Mouse (Mus musculus) cerebellum, adult 11-12 months (tissue): Measurements from ENCODE around the gene Cog6.

Source experiments
- DNase-seq: peaks from one replicate; pipeline ENCODE4 v3.0.0; 2022

Cog6 gene

DNA sequence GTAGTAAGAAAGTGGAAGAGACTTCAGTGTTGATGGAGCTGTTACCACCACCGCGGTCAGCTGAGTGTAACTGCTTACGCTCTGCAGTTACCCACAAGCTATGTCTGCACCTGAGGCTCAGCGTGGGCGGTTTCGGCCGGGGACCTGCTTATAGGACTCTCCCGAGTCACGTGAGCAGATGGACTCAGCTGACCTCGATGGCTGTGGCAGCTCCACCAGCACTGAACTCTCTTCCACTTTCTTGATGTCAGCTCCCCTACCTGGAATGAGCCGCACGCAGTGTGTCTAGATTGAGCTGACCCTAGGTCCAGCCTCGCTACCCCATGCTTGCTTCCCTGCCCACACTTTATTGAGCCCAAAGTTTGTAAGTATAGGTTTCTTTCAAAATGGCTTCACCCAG, 56.1 kb downstream of the Cog6 start:
- DNase-seq = no peak

DNA sequence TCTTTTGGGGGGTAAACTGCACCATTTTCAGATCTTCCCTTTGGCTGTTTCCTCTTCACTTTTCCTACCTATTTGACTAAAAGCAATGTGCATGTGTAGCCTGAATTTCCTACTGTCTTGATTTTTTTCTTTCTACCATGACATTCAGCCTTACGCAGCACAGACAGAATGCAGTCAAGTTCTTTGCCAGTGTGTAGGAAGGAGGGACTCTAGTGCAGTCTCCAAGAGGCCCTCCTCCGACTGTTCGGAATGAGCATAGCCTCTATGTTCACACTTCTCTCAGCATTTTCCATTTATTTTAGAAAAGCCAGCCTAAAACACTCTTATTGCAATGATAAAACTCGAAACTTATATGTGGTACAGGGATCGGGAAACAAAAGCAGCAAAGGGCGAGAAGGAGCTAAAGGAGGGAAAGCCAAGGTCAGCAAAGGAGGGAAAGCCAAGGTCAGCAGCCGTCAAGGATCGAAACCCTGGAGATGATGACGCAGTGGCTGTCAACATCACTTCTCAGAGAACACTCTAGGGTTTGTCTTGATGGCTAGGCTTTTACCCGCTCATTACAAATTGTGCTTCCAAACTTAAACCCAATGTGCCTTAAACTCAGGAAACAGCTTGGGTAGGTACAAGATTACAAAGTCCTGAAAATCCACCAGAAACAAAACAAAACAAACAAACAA, 58.5 kb downstream of the Cog6 start:
- DNase-seq = no peak

DNA sequence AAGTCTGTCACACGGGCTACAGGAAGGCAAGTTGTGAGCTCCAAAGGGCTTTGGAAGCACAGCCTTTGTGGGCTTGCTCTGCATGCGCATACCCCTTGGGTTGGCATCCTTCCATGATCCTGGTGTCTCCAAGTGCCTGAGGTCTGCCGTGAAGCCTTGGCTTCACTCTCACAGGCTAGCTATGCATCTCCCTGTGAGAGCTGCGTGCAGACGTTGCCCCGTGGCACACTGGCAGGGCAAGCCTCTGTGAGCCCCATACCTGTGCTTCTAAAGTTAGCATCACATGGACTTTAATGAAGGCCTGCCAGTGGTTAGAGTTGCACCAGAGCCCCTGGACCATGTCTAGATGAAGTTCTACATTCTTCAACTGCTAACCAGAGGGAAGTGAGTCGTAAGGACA, 59.2 kb downstream of the Cog6 start:
- no peak for DNase-seq

DNA sequence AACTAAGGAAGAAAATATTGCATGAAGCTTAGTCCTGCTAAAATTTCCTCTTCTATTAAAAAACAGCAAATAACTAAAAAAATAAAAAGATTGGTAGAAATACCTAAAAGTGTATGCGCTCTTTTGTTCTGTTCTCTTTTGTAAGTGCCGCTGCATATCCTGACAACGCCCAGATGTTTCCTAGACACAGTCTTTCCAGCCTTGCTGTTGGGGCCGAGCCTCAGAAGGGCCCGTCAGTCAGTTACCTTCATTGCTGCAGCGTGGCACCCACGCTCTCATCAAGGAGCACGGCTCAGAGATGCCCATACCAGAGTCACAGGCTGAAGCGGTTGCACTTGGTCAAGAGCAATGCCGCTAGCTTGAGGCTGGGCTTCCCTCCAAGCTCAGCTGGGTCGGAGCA, 60.8 kb downstream of the Cog6 start:
- no peak for DNase-seq

DNA sequence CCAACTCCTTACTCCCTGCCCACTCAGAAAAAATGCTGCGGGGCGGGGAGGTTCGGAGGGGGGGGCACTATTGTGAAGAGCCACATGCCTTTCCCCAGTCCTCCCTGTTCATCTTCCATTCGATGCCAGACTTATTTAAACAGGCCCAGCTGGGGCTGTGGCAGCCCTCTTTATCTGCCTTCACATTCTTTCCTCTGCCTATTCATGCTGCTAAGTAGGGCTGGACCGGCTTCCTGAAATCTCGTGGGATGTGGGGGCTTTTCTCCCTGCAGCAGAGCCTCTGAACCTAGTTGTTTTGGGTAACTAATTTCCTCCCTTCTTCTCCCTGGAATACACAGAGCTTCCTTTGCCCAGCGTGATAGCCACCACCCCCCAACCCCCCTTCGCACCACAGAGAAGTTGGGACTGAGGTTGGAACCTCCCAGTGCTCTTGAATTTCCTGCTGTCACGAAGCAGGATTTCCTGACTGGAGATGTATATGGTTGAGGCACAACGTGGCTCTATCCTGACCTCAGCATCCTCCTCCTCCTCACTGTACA, 61.5 kb downstream of the Cog6 start:
- no peak for DNase-seq

DNA sequence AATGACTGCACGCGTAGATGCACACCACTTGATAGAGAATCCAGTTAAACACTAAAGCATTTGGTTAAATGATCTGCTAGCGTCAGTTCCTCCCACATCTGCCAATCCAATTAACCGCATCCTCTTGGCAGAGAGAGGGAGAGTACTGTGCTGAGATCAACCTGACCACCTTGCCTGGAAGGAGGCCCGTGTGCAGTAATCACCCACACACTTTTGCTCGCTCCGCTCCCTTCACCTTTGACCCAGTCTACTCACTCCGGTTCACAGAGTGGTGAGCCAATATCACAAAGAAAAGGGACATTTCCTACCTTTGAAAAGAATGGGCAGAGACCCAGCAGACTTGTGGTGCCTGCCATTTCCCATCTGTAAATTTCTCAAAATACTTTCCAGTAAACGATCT, 62.4 kb downstream of the Cog6 start:
- DNase-seq = no peak

DNA sequence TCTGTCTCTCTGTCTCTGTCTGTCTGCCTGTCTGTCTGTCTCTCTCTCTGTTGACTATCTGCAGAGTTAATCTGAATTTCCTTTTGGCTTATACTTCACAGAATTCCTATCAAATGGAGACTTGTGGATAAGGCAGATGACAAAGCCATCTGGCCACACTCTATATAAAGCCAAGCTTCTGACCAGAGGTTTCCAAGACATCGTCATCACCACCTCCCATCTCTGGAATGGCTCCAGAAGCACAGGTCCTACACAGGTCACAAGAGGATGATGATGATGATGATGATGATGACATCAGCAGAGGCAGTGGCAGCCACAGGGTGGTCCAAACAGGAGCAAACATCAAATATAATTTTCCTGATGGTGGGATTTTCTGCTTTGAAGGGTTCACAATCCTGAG, 63.2 kb downstream of the Cog6 start:
- DNase-seq = no peak

DNA sequence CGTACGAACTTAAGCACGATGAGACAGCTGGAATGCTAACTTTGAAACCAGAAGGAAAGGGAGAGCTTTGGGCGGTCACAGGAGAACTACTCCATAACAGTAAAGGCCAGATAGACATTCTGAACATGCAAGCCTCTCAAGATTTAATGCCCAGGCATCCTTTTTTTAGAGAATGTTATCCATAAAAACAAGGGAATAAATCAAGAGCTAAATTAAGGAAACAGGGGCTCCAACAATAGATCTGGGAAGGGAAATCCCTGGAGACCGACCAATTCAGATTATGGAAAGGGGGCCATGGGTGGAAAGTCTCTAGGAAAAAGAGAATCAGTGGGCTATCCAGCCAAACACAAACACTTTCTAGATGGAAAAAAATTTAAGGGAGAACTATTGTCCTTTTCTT, 68.2 kb downstream of the Cog6 start:
- DNase-seq = no peak

DNA sequence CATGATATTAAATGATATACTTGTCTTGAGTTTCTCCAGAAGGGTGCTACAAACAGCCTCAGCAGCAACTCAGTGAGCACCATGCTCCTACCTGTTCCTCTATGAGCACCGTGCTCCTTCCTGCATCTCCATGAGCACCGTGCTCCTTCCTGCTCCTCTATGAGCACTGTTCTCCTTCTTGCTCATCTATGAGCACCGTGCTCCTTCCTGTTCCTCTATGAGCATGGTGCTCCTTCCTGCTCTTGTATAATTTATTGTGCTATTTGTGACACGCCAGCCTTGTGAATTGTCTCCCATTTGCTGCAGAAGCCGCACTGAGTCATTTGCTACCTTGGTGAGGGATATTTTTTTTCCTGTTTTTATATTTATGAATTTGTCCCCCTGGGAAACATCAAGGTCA, 69.6 kb downstream of the Cog6 start:
- DNase-seq = no peak

DNA sequence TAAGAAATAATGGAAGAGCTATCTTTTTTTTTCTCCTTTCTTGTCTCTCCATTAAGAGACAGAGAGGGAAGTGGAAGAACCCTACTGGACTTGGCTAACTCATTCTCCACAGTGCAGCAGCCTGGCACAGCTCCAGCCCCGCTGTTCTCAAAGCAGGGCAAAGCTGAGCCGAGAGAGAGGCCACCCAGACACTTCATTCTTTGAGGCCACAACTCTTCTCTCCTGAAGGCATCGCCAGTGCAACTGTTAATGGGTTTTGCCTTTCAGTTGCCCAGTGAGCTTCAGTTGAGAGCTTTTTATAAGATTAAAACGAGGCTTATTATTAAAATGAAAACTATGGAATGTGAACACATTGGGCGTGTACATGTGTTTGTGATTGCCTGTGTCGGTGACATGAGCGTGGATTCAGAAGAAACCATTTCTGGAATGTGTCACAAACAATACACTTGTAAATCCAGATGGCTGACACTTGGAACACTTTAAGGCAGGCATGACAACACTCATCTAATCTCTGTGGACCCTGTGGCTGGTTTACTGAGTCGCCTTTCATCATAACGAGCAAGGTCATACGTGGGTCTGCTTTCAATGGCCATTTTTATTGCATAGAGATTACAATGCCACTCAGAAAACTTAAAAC, 76.1 kb downstream of the Cog6 start:
- peak; percentile 72 for DNase-seq

DNA sequence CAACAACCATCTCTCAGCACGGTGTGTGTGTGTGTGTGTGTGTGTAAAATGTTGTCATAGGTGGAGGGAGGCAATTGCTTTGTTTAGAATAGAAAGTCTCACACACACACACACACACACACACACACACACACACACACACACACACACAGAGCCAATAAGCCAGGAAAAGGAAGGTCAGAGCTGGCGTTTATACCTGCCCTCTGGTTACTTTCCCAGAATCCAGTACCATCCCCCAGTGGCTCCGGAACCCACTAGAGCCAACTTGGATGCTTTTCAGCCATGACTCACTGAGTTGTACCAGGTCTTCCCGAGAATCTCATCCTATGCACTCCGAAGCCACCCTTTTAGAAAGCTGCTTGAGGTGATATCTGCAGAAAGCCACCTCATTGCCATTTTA, 78.6 kb downstream of the Cog6 start:
- peak; percentile 89 for DNase-seq

DNA sequence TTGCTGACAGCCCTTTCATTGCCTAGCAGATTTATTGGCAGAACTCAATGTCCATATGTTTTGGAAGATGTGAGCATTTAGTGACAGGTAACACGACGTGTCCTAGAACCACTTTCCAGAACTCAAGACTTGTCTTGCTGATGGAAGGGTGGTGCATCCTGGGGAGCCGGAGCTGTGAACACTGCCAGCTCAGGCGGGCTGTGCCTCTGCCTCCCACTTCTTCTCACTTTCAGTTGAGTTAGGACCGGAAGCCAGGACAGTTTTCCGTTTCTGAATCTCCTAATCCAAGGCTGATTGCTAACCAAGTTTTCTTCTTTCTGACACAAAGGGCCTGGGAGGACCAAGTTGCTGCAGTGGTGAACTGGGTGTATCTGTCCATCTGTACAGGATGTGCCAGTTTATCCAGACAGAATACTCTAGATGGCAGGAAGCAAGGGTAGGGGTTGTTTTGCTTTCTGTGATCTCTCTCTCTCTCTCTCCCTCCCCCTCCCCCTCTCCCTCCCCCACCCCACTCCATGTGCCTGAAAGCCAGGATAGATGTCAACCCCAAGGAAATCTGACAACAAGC, 79.2 kb downstream of the Cog6 start:
- peak; percentile 16 for DNase-seq

DNA sequence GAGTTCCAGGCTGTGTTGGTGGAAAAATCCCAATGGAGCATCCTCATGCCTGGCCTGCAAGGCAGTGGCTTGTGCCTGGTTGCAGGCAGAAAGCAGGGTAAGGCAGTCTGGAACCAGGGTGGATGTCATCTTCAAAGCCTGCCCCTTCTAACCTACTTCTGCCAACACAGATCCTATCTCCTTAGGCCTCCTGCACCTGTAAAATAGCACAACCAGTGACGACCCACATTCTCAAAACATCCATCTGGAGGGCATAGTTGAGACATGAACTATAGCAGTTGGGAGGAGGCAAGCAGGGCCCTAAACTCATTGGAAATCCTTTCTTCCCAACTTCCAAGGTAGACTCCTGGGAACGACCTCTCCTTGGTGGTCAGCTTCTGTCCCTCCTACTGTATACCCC, 85.1 kb downstream of the Cog6 start:
- DNase-seq = no peak
